Mouse (Mus musculus) limb, embryonic 13.5 days (tissue): ENCODE data around the gene Nrsn2. TPM values are rescaled to one million over a fixed set of nuclear protein-coding genes. Genes with fewer than 3 reads are reported as not detected.

ENCODE experiments used
- polyA plus RNA-seq: library from polyadenylated mRNA; unstranded; fragments of >200 nt; fragmentation: Nextera tagmentation; extraction: Ambion mirVana; gene quantifications from 2 replicates; pipeline ENCODE4 v1.2.1, GENCODE M21; 2015

Gene Nrsn2
- polyA plus RNA-seq, 1 experiment from 2014 or later = 4.6 TPM

Other genes with a start within 250 kb of the Nrsn2 start
- 7.6 and 8.8 TPM in 2 replicates for gene Tcf15, start 233.1 kb downstream of the Nrsn2 start, polyA plus RNA-seq
- 99.4 and 109 TPM in 2 replicates for gene Csnk2a1, start 149.8 kb downstream of the Nrsn2 start, polyA plus RNA-seq
- 47.1 and 47.7 TPM in 2 replicates for gene Tbc1d20, start 82.8 kb downstream of the Nrsn2 start, polyA plus RNA-seq
- 83.3 and 86.9 TPM in 2 replicates for gene Rbck1, start 44.0 kb downstream of the Nrsn2 start, polyA plus RNA-seq
- gene Trib3, start 32.6 kb downstream of the Nrsn2 start, polyA plus RNA-seq = 1.5 and 2.2 TPM in 2 replicates
- 11.3 and 11.9 TPM in 2 replicates for gene Sox12, start 21.4 kb upstream of the Nrsn2 start, polyA plus RNA-seq
- 45.5 and 48.6 TPM in 2 replicates for gene Zcchc3, start 38.4 kb upstream of the Nrsn2 start, polyA plus RNA-seq
- 0.18 and 0.19 TPM in 2 replicates for gene 6820408C15Rik, start 38.9 kb upstream of the Nrsn2 start, polyA plus RNA-seq
- gene Defb23, start 88.0 kb upstream of the Nrsn2 start, polyA plus RNA-seq = not detected in 2 replicates
- gene Defb20, start 100.4 kb upstream of the Nrsn2 start, polyA plus RNA-seq = not detected in 2 replicates
- gene Defb22, start 113.5 kb upstream of the Nrsn2 start, polyA plus RNA-seq = not detected in 2 replicates
- gene Defb26, start 135.1 kb upstream of the Nrsn2 start, polyA plus RNA-seq = not detected in 2 replicates
- gene Defb28, start 141.6 kb upstream of the Nrsn2 start, polyA plus RNA-seq = not detected in 2 replicates
- not detected in 2 replicates for gene Defb29, start 163.5 kb upstream of the Nrsn2 start, polyA plus RNA-seq
- gene Gm17416, start 192.7 kb upstream of the Nrsn2 start, polyA plus RNA-seq = not detected in 2 replicates
- not detected in 2 replicates for gene Defb21, start 196.1 kb upstream of the Nrsn2 start, polyA plus RNA-seq
- not detected in 2 replicates for gene Defb19, start 203.7 kb upstream of the Nrsn2 start, polyA plus RNA-seq
- gene Defb45, start 222.8 kb upstream of the Nrsn2 start, polyA plus RNA-seq = not detected in 2 replicates
- gene Defb36, start 227.7 kb upstream of the Nrsn2 start, polyA plus RNA-seq = not detected in 2 replicates
- gene Defb25, start 246.4 kb upstream of the Nrsn2 start, polyA plus RNA-seq = 2.0 TPM in 1 of 2 replicates, not detected in the other